Mouse (Mus musculus) cerebellum, adult 11-12 months (tissue): ENCODE measurements around the gene Cep162.

ENCODE experiments used
- DNase-seq: peaks from one replicate; pipeline ENCODE4 v3.0.0; 2022

Cep162 gene

GRCm38 (mm10) chr9:87254903-87255695 lies at the start of gene Cep162:
Gene Cep162, minus strand, starts transcription at chr9:87255536.
- peak; percentile 88 for DNase-seq

GRCm38 (mm10) chr9:87303196-87303595 lies 47.9 kb upstream of the Cep162 start:
- DNase-seq, result no peak

GRCm38 (mm10) chr9:87298900-87299299 lies 43.6 kb upstream of the Cep162 start:
- peak; percentile 29 for DNase-seq

- DNase-seq, result no peak
Observed at GRCm38 (mm10) chr9:87297522-87297921, 42.2 kb upstream of the Cep162 start.

GRCm38 (mm10) chr9:87255696-87256030 lies 327 bp upstream of the Cep162 start:
- no peak for DNase-seq

- no peak for DNase-seq
Observed at GRCm38 (mm10) chr9:87248118-87248517, 7.2 kb downstream of the Cep162 start.

GRCm38 (mm10) chr9:87247678-87248077 lies 7.7 kb downstream of the Cep162 start:
- no peak for DNase-seq

- no peak for DNase-seq
Observed at GRCm38 (mm10) chr9:87213204-87213603, 42.1 kb downstream of the Cep162 start.

GRCm38 (mm10) chr9:87210830-87211339 lies 44.5 kb downstream of the Cep162 start:
- no peak for DNase-seq

GRCm38 (mm10) chr9:87202431-87202830 lies 52.9 kb downstream of the Cep162 start:
- DNase-seq, result no peak

- DNase-seq, result no peak
Observed at GRCm38 (mm10) chr9:87200919-87201318, 54.4 kb downstream of the Cep162 start.

GRCm38 (mm10) chr9:87200426-87200825 lies 54.9 kb downstream of the Cep162 start:
- no peak for DNase-seq

GRCm38 (mm10) chr9:87198036-87198435 lies 57.3 kb downstream of the Cep162 start:
- DNase-seq, result peak; percentile 58

GRCm38 (mm10) chr9:87197277-87197676 lies 58.1 kb downstream of the Cep162 start:
- DNase-seq, result no peak

- DNase-seq, result no peak
Observed at GRCm38 (mm10) chr9:87193721-87194120, 61.6 kb downstream of the Cep162 start.

GRCm38 (mm10) chr9:87187336-87187735 lies 68.0 kb downstream of the Cep162 start:
- DNase-seq, result no peak

- DNase-seq, result no peak
Observed at GRCm38 (mm10) chr9:87182231-87182630, 73.1 kb downstream of the Cep162 start.

- DNase-seq, result no peak
Observed at GRCm38 (mm10) chr9:87178534-87178933, 76.8 kb downstream of the Cep162 start.

GRCm38 (mm10) chr9:87171517-87171916 lies 83.8 kb downstream of the Cep162 start:
- DNase-seq, result no peak

- DNase-seq, result no peak
Observed at GRCm38 (mm10) chr9:87170891-87171290, 84.4 kb downstream of the Cep162 start.

GRCm38 (mm10) chr9:87169144-87169543 lies 86.2 kb downstream of the Cep162 start:
- DNase-seq, result no peak

GRCm38 (mm10) chr9:87168051-87168450 lies 87.3 kb downstream of the Cep162 start:
- no peak for DNase-seq

- no peak for DNase-seq
Observed at GRCm38 (mm10) chr9:87167001-87167830, 88.1 kb downstream of the Cep162 start.

- no peak for DNase-seq
Observed at GRCm38 (mm10) chr9:87162559-87162958, 92.8 kb downstream of the Cep162 start.
